ENCODE assay signal across 16 mouse cellular contexts in genomic region chr9:31839106-31840027, GRCm38 (mm10).
DNase-seq lines count a peak whose midpoint lies in the region; ATAC-seq lines count a peak whose summit lies in the region.
"Had no signal": no experiment of that assay in that cellular context is flagged by ENCODE, and none has a peak within 500 bp of the region (broad histone marks: within the 10 kb centered on the region; RNA-seq: fewer than 3 reads in every experiment).

No protein-coding gene starts in this region.

- no peaks in the 10 kb centered on the region for H3K9me3 ChIP-seq in lung, embryonic 16.5 days (ENCODE audit: control insufficient read depth, low read length)
- H3K9me3 ChIP-seq in embryonic facial prominence, embryonic 13.5 days, result no peaks in the 10 kb centered on the region
- H3K9me3 ChIP-seq in intestine, embryonic 16.5 days (ENCODE audit: control insufficient read depth, low read length), result no peaks in the 10 kb centered on the region
- no peaks in the 10 kb centered on the region for H3K9me3 ChIP-seq in stomach, embryonic 15.5 days
- H3K9me3 ChIP-seq in hindbrain, embryonic 12.5 days (replicated peaks), result no peaks in the 10 kb centered on the region
- H3K9me3 ChIP-seq: forebrain, embryonic 10.5 days; heart, embryonic 13.5 days; neural tube, embryonic 12.5 days had no signal

- H3K4me3 ChIP-seq in lung, embryonic 16.5 days (ENCODE audit: low read length), result no peak overlapping the region
- no peak overlapping the region for H3K4me3 ChIP-seq in embryonic facial prominence, embryonic 13.5 days
- no peak overlapping the region for H3K4me3 ChIP-seq in intestine, embryonic 16.5 days (ENCODE audit: low read length)
- H3K4me3 ChIP-seq in stomach, embryonic 15.5 days (replicated peaks), result no peak overlapping the region
- H3K4me3 ChIP-seq in hindbrain, embryonic 12.5 days, result no peak overlapping the region
- H3K4me3 ChIP-seq: forebrain, embryonic 10.5 days; heart, embryonic 13.5 days; neural tube, embryonic 12.5 days had no signal

- WGBS in lung, embryonic 16.5 days, result 17% methylated on average over 15 of the region's 15 CpGs
- 29% methylated on average over 15 of the region's 15 CpGs for WGBS in embryonic facial prominence, embryonic 13.5 days
- WGBS in intestine, embryonic 16.5 days, result 26% methylated on average over 15 of the region's 15 CpGs
- WGBS in stomach, embryonic 15.5 days, result 24% methylated on average over 15 of the region's 15 CpGs
- WGBS in hindbrain, embryonic 12.5 days, result 53% methylated on average over 15 of the region's 15 CpGs

- no peak overlapping the region for H3K4me2 ChIP-seq in lung, embryonic 16.5 days (ENCODE audit: low read depth, low read length)
- H3K4me2 ChIP-seq in embryonic facial prominence, embryonic 13.5 days, result no peak overlapping the region
- H3K4me2 ChIP-seq in intestine, embryonic 16.5 days (ENCODE audit: low read depth, low read length), result no peak overlapping the region
- H3K4me2 ChIP-seq in stomach, embryonic 15.5 days, result 0 out of 2 replicates have a peak overlapping the region, but pooled peaks have one; percentile 16
- no peak overlapping the region for H3K4me2 ChIP-seq in hindbrain, embryonic 12.5 days (replicated peaks)
- H3K4me2 ChIP-seq: heart, embryonic 13.5 days; neural tube, embryonic 12.5 days had no signal

- H3K27ac ChIP-seq in lung, embryonic 16.5 days (ENCODE audit: low read length), result peak overlapping the region; percentile 36; the same call in 1 of the 2 replicates
- no peak overlapping the region; the same call in 1 of the 2 replicates for H3K27ac ChIP-seq in embryonic facial prominence, embryonic 13.5 days
- no peak overlapping the region for H3K27ac ChIP-seq in intestine, embryonic 16.5 days (ENCODE audit: low read length)
- peak overlapping the region; percentile 40; the same call in 1 of the 2 replicates for H3K27ac ChIP-seq in stomach, embryonic 15.5 days
- no peak overlapping the region for H3K27ac ChIP-seq in hindbrain, embryonic 12.5 days
- H3K27ac ChIP-seq: forebrain, embryonic 10.5 days; heart, embryonic 13.5 days; neural tube, embryonic 12.5 days had no signal

- no peaks in the 10 kb centered on the region for H3K27me3 ChIP-seq in lung, embryonic 16.5 days (ENCODE audit: control insufficient read depth, insufficient read depth, low read depth, low read length)
- H3K27me3 ChIP-seq in embryonic facial prominence, embryonic 13.5 days, result peaks cover 14% of the 10 kb centered on the region; the same call in 1 of the 2 replicates
- no peaks in the 10 kb centered on the region for H3K27me3 ChIP-seq in intestine, embryonic 16.5 days (replicated peaks; ENCODE audit: control insufficient read depth, insufficient read depth, low read length)
- no peaks in the 10 kb centered on the region for H3K27me3 ChIP-seq in stomach, embryonic 15.5 days (replicated peaks)
- H3K27me3 ChIP-seq in hindbrain, embryonic 12.5 days, result no peaks in the 10 kb centered on the region
- H3K27me3 ChIP-seq: heart, embryonic 13.5 days; neural tube, embryonic 12.5 days had no signal

- peak; percentile 63 for ATAC-seq in lung, embryonic 16.5 days (ENCODE audit: low read depth)
- 0 out of 2 replicates have a peak, but pooled peaks have one; percentile 10 for ATAC-seq in embryonic facial prominence, embryonic 13.5 days (ENCODE audit: insufficient number of reproducible peaks, insufficient read depth, low FRiP score, low TSS enrichment, low read depth)
- ATAC-seq in intestine, embryonic 16.5 days, result peak; percentile 90
- ATAC-seq in stomach, embryonic 15.5 days (ENCODE audit: insufficient read depth, low FRiP score, low read depth), result peak; percentile 29
- ATAC-seq in hindbrain, embryonic 12.5 days (ENCODE audit: low FRiP score), result no peak
- ATAC-seq: CD4-positive, CD25-positive, alpha-beta regulatory T cell, adult 4 months; liver, postnatal 0 days had no signal

- peaks cover 4% of the 10 kb centered on the region; the same call in 1 of the 2 replicates for H3K4me1 ChIP-seq in lung, embryonic 16.5 days (replicated peaks; ENCODE audit: control insufficient read depth, insufficient read depth, low read length)
- H3K4me1 ChIP-seq in embryonic facial prominence, embryonic 13.5 days, result peaks cover 13% of the 10 kb centered on the region; the same call in 1 of the 2 replicates
- no peaks in the 10 kb centered on the region for H3K4me1 ChIP-seq in intestine, embryonic 16.5 days (ENCODE audit: control insufficient read depth, insufficient read depth, low read length)
- H3K4me1 ChIP-seq in stomach, embryonic 15.5 days, result 0 out of 2 replicates have a peak, but pooled peaks cover 3% of the 10 kb centered on the region
- no peaks in the 10 kb centered on the region for H3K4me1 ChIP-seq in hindbrain, embryonic 12.5 days

- DNase-seq in lung, postnatal 36 days, result no peak
- no peak for DNase-seq in layer of hippocampus, postnatal 25 days (ENCODE audit: extremely low spot score in 1 of 2, low spot score in 1 of 2)
- DNase-seq: adrenal gland, adult 2 months; cerebellum, adult 2 months; liver, postnatal 0 days; right cerebral cortex, postnatal 4 days; thymus, postnatal 14 days had no signal

- no peaks in the 10 kb centered on the region for H3K36me3 ChIP-seq in lung, embryonic 16.5 days (ENCODE audit: control insufficient read depth, insufficient read depth, low read length)
- no peaks in the 10 kb centered on the region for H3K36me3 ChIP-seq in embryonic facial prominence, embryonic 13.5 days
- no peaks in the 10 kb centered on the region for H3K36me3 ChIP-seq in intestine, embryonic 16.5 days (ENCODE audit: control insufficient read depth, insufficient read depth, low read length)
- H3K36me3 ChIP-seq in stomach, embryonic 15.5 days, result no peaks in the 10 kb centered on the region
- no peaks in the 10 kb centered on the region for H3K36me3 ChIP-seq in hindbrain, embryonic 12.5 days
- H3K36me3 ChIP-seq: forebrain, embryonic 10.5 days; heart, embryonic 13.5 days; neural tube, embryonic 12.5 days had no signal

- no peak overlapping the region for H3K9ac ChIP-seq in lung, embryonic 16.5 days (ENCODE audit: low read length)
- no peak overlapping the region for H3K9ac ChIP-seq in embryonic facial prominence, embryonic 13.5 days
- H3K9ac ChIP-seq in intestine, embryonic 16.5 days (ENCODE audit: low read depth, low read length), result no peak overlapping the region
- no peak overlapping the region for H3K9ac ChIP-seq in stomach, embryonic 15.5 days
- H3K9ac ChIP-seq in hindbrain, embryonic 12.5 days, result no peak overlapping the region
- H3K9ac ChIP-seq: heart, embryonic 13.5 days; liver, postnatal 0 days; neural tube, embryonic 12.5 days had no signal

Comparison
In these comparisons a context has a peak if more than half of its experiments do, and no peak if none do; other contexts are left out.
1. H3K27ac ChIP-seq: peak in lung, embryonic 16.5 days (single experiment) and stomach, embryonic 15.5 days (single experiment); none in embryonic facial prominence, embryonic 13.5 days (single experiment), intestine, embryonic 16.5 days (single experiment) and hindbrain, embryonic 12.5 days (single experiment).